Mouse (Mus musculus) forebrain, embryonic 11.5 days (tissue): ENCODE data around the gene 1700008O03Rik. TPM values are rescaled to one million over a fixed set of nuclear protein-coding genes. Genes with fewer than 3 reads are reported as not detected.

Source experiments
- ATAC-seq: fragments of 200-750 bp; cut with Nextera tagmentation; replicated peaks from 2 replicates; pipeline ENCODE4 v1.8.0; 2017; ENCODE audit warnings: moderate TSS enrichment; ENCODE audit not compliant: low FRiP score
- DNase-seq: peaks from one replicate; pipeline ENCODE4 v3.0.0-alpha.2; 2017; ENCODE audit warnings: low spot score
- H3K27ac ChIP-seq: fragments of 300-500 bp; sonication (generic); 2 replicates; pipeline ENCODE4 v1.5.1; 2014; ENCODE audit warnings: low read depth, low read length
- H3K27me3 ChIP-seq: fragments of 300-500 bp; sonication (generic); 2 replicates; pipeline ENCODE4 v1.6.1; 2014; ENCODE audit warnings: mild to moderate bottlenecking, low read length, mixed read lengths; ENCODE audit not compliant: control insufficient read depth, insufficient read depth
- H3K36me3 ChIP-seq: fragments of 300-500 bp; sonication (generic); 2 replicates; pipeline ENCODE4 v1.6.1; 2014; ENCODE audit warnings: mild to moderate bottlenecking, low read length, moderate library complexity, mixed read lengths; ENCODE audit not compliant: control insufficient read depth, insufficient read depth
- H3K4me1 ChIP-seq: fragments of 300-500 bp; sonication (generic); replicated peaks from 2 replicates; pipeline ENCODE4 v1.6.1; 2014; ENCODE audit warnings: low read length, mixed read lengths; ENCODE audit not compliant: control insufficient read depth, insufficient read depth
- H3K4me2 ChIP-seq: fragments of 300-500 bp; sonication (generic); 2 replicates; pipeline ENCODE4 v1.6.1; 2014; ENCODE audit warnings: low read depth, mild to moderate bottlenecking, low read length, moderate library complexity, mixed read lengths; ENCODE audit not compliant: severe bottlenecking
- H3K4me3 ChIP-seq: fragments of 300-500 bp; sonication (generic); 2 replicates; pipeline ENCODE4 v1.5.1; 2014; ENCODE audit warnings: low read depth, low read length
- H3K9ac ChIP-seq: fragments of 300-500 bp; sonication (generic); 2 replicates; pipeline ENCODE4 v1.6.1; 2014; ENCODE audit warnings: low read length
- H3K9me3 ChIP-seq: fragments of 300-500 bp; sonication (generic); 2 replicates; pipeline ENCODE4 v1.6.1; 2016; ENCODE audit warnings: low read length, mixed read lengths; ENCODE audit not compliant: control insufficient read depth
- WGBS: fragments of 180-500 bp; shearing (Covaris S2); extraction: QIAGEN DNeasy Blood & Tissue Kit; methylation state at CpG from one replicate; pipeline ENCODE4 v1.1.7; 2014; 5-methylcytosine and 5-hydroxymethylcytosine counted together
- polyA plus RNA-seq: library from polyadenylated mRNA; unstranded; fragments of >200 nt; fragmentation: Nextera tagmentation; extraction: Ambion mirVana; gene quantifications from 2 replicates; pipeline ENCODE4 v1.2.1, GENCODE M21; 2014

Gene 1700008O03Rik
- polyA plus RNA-seq, 1 experiment from 2014 or later: 0.96 TPM

DNA sequence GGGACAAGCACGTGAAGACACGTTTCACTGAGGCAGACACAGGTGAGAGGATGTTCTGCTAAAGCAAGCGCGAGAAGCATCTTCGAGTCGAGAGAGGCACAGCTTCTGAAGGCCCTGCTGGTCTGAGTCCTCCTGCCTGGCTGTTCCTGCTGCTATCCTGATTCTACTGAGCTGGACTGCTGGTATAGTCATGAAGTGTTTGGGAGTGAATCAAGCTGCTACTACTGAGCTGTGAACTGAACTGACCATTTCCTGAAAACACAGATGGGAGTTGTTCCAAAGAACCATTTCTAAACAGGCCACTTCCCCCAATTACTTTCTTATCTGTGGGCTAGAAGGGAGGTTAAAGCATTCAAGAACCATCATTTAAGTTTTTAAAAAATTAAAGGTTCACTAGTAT is 27.7 kb upstream of the 1700008O03Rik start:
- no peaks in the 10 kb centered on the region for H3K9me3 ChIP-seq
- H3K4me3 ChIP-seq: no peak overlapping the region
- DNase-seq (no peak), ATAC-seq (no peak)
- H3K4me2 ChIP-seq: no peak overlapping the region
- H3K36me3 ChIP-seq: no peaks in the 10 kb centered on the region
- 86% methylated on average over 6 of the region's 6 CpGs for WGBS
- H3K27ac ChIP-seq: no peak overlapping the region
- H3K27me3 ChIP-seq: no peaks in the 10 kb centered on the region
- H3K4me1 ChIP-seq: no peaks in the 10 kb centered on the region
- H3K9ac ChIP-seq: no peak overlapping the region

DNA sequence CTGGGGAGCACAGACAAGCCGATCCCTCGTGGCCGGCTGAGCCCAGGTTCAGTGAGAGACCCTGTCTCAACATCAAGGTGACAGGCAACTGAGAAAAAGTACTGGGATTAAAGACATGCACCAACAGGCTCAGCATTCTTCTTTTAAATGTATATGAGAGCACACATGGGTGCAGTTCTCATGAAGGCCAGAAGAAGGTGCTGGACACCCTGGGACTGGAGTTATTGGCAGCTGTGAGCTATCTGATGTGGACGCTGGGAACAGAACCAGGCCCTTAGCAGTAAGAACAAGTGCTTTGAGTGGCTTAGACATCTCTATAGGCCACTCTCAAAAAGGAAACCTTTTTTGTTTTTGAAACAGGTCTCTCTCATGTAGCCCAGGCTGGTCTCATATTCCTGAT is 25.5 kb upstream of the 1700008O03Rik start:
- Histone ChIP-seq H3K9ac (no peak overlapping the region), H3K4me3 (no peak overlapping the region), H3K9me3 (no peaks in the 10 kb centered on the region), H3K27me3 (no peaks in the 10 kb centered on the region), H3K4me2 (no peak overlapping the region), H3K4me1 (no peaks in the 10 kb centered on the region), H3K27ac (no peak overlapping the region), H3K36me3 (no peaks in the 10 kb centered on the region)
- 86% methylated on average over 4 of the region's 4 CpGs for WGBS
- ATAC-seq (no peak), DNase-seq (no peak)

DNA sequence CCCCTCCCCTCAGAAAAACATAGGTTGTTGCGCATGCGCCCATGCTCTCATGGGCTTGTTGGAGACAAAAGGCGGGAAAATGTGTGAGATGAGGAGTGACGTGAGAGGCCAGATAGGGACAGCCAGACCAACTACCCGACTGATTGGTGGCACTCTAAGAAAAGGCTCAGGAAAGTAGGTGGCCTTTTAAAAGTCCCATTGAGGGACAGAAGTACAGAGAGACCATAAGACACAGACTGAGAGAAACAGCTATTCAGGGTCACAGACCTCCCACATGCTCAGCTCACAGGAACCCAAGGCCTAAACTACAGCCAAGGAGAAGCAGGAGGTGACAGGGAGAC is 20.4 kb upstream of the 1700008O03Rik start:
- Histone ChIP-seq H3K27ac (no peak overlapping the region), H3K36me3 (no peaks in the 10 kb centered on the region), H3K4me2 (no peak overlapping the region), H3K9me3 (no peaks in the 10 kb centered on the region), H3K4me1 (0 out of 2 replicates have a peak, but pooled peaks cover 2% of the 10 kb centered on the region), H3K9ac (no peak overlapping the region), H3K27me3 (no peaks in the 10 kb centered on the region; the same call in 1 of the 2 replicates), H3K4me3 (no peak overlapping the region)
- under 1% methylated on average over 5 of the region's 5 CpGs for WGBS
- DNase-seq (no peak), ATAC-seq (no peak)

DNA sequence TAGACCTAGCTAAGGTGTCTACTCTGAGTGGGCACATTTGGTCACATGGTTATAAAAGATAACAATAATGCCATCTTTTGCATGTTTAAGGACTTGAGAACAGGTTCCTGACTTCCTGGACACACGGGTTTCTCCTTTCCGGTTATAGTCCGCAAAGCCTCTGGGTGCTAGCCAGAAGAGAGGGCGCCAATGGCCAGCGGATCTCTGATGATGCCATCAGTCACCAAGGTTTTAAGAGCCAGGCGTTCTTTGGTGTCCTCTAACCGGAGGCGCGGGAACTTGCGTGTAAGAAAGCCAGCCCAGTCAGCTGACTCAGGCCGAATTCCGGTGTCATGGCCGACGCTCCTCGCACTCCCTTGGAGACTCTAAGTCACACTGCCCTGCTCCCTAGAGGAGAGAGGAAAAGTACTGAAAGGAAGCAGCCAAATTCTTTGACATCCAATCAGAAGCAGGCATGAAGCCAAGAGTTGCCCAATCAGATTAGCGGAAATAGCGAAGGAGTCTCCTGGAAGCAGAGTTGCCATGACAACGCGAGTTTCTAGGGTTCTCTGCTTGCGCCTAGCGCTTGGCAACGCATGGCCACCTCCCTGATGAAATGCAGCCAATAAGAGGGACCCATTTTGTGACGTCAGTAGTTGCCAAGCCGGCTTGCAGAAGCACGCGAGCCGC is 19.9 kb upstream of the 1700008O03Rik start:
- Histone ChIP-seq H3K36me3 (no peaks in the 10 kb centered on the region), H3K4me3 (peak overlapping the region; percentile 30), H3K27me3 (no peaks in the 10 kb centered on the region; the same call in 1 of the 2 replicates), H3K4me2 (peak overlapping the region; percentile 67), H3K9me3 (no peaks in the 10 kb centered on the region), H3K4me1 (0 out of 2 replicates have a peak, but pooled peaks cover 2% of the 10 kb centered on the region), H3K9ac (peak overlapping the region; percentile 55; the same call in 1 of the 2 replicates), H3K27ac (peak overlapping the region; percentile 80)
- DNase-seq (peak; percentile 98), ATAC-seq (peak; percentile 97)
- WGBS: 2% methylated on average over 27 of the region's 27 CpGs

DNA sequence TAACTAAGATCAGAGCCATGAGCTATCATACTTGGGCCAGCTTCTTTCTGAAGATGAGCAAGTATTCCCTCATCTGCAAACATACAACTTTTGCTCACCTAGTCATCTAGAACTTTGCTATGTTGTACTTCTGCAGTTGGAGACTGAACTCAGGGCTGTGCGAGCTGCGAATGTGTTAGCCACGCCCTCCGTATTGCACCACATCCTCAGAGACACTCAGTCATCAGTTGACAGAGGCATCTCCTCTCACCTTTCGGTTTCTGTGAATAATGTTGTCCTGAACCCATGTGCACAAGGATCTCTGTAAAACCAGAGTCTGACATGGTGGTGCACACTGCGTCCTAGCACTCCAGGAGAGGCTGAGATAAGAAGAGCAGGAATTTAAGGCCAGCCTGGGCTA is 16.1 kb upstream of the 1700008O03Rik start:
- Histone ChIP-seq H3K9ac (no peak overlapping the region), H3K27ac (no peak overlapping the region), H3K36me3 (no peaks in the 10 kb centered on the region), H3K9me3 (no peaks in the 10 kb centered on the region), H3K4me3 (no peak overlapping the region), H3K27me3 (no peaks in the 10 kb centered on the region; the same call in 1 of the 2 replicates), H3K4me1 (0 out of 2 replicates have a peak, but pooled peaks cover 2% of the 10 kb centered on the region), H3K4me2 (no peak overlapping the region)
- DNase-seq: no peak
- ATAC-seq: no peak
- WGBS: 89% methylated on average over 6 of the region's 6 CpGs

DNA sequence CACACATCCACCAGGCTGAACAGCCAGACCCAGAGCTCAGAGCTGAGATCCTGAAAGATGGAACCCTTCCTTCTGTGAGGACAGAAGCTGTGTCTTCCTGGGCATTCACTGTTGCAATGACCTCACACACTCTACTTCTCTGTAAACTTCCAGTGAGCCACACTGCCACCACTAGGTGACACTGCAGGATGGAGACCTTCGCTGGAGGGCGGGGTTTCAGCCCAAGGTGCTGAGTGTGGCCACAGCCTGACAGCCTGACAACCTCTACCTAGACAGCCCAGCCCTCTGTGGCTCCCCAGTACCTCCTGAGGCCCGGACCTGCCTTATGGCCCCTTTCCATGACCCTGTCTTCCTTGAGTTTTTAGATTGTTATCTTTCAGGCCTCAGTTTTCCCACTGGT is 12.9 kb upstream of the 1700008O03Rik start:
- peak; percentile 81 for ATAC-seq
- Histone ChIP-seq H3K4me1 (no peaks in the 10 kb centered on the region), H3K36me3 (no peaks in the 10 kb centered on the region), H3K27ac (no peak overlapping the region), H3K27me3 (no peaks in the 10 kb centered on the region; the same call in 1 of the 2 replicates), H3K9ac (no peak overlapping the region), H3K4me2 (no peak overlapping the region), H3K4me3 (no peak overlapping the region), H3K9me3 (no peaks in the 10 kb centered on the region)
- WGBS: 12% methylated on average over 3 of the region's 3 CpGs
- DNase-seq: peak; percentile 82

DNA sequence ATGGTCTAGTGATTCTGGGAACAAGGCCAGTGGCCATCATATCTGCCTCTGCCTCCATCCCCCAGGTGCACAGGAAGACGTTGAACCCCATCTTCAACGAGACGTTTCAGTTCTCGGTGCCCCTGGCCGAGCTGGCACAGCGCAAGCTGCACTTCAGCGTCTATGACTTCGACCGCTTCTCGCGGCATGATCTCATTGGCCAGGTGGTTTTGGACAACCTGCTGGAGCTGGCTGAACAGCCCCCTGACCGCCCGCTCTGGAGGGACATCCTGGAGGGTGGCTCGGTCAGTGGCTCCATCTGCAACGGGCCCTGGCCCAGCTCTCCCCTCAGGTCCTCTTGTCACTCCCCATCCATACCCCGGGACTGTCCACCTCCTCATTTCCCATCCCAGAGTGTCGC is 7.7 kb upstream of the 1700008O03Rik start:
- WGBS: 93% methylated on average over 17 of the region's 17 CpGs
- H3K9ac ChIP-seq: no peak overlapping the region
- no peaks in the 10 kb centered on the region for H3K36me3 ChIP-seq
- no peak overlapping the region for H3K4me2 ChIP-seq
- no peaks in the 10 kb centered on the region for H3K4me1 ChIP-seq
- no peak for DNase-seq
- H3K9me3 ChIP-seq: no peaks in the 10 kb centered on the region
- H3K27me3 ChIP-seq: no peaks in the 10 kb centered on the region
- no peak overlapping the region for H3K27ac ChIP-seq
- ATAC-seq: no peak
- no peak overlapping the region for H3K4me3 ChIP-seq

DNA sequence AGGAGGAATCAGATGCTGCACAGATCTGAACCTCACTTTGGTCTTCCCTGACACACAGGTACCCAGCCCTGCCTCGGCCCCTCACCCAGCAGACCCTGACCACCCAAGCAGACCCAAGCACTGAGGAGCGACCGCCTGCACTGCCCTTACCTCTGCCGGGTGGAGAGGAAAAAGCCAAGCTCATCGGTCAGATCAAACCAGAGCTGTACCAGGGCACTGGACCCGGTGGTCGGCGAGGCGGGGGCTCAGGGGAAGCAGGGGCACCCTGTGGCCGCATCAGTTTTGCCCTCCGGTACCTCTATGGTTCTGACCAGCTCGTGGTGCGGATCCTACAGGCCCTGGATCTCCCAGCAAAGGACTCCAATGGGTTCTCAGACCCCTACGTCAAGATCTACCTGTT is 6.7 kb upstream of the 1700008O03Rik start:
- Histone ChIP-seq H3K27ac (no peak overlapping the region), H3K36me3 (no peaks in the 10 kb centered on the region), H3K9me3 (no peaks in the 10 kb centered on the region), H3K4me3 (no peak overlapping the region), H3K4me2 (no peak overlapping the region), H3K9ac (no peak overlapping the region), H3K4me1 (no peaks in the 10 kb centered on the region), H3K27me3 (no peaks in the 10 kb centered on the region)
- WGBS: 85% methylated on average over 14 of the region's 14 CpGs
- ATAC-seq (no peak), DNase-seq (no peak)

DNA sequence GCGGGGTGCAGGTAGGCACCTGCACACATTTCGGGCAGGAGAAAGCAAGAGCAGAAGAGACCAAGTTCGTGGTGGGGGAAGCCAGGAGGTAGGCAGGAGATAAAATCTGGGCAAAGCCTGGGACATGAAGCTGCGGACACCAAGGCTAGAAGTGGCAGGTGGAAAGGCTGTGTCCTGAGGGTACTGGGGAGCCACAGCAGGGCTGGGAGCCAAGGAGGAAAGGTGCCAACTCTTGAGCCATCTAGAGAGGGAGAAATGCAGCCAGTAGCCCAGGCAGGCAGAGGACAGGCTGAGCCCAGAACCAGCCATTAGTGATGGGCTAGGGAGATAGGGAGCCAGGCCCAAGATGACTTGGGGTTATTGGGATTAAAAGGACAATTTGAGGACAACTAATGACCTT is 6.2 kb upstream of the 1700008O03Rik start:
- Histone ChIP-seq H3K9me3 (no peaks in the 10 kb centered on the region), H3K4me3 (no peak overlapping the region), H3K36me3 (no peaks in the 10 kb centered on the region), H3K27ac (no peak overlapping the region), H3K4me1 (no peaks in the 10 kb centered on the region), H3K9ac (no peak overlapping the region), H3K27me3 (no peaks in the 10 kb centered on the region), H3K4me2 (no peak overlapping the region)
- DNase-seq (no peak), ATAC-seq (no peak)
- 84% methylated on average over 4 of the region's 4 CpGs for WGBS
